Mouse (Mus musculus): ENCODE results near the gene Crxos.

DNA sequence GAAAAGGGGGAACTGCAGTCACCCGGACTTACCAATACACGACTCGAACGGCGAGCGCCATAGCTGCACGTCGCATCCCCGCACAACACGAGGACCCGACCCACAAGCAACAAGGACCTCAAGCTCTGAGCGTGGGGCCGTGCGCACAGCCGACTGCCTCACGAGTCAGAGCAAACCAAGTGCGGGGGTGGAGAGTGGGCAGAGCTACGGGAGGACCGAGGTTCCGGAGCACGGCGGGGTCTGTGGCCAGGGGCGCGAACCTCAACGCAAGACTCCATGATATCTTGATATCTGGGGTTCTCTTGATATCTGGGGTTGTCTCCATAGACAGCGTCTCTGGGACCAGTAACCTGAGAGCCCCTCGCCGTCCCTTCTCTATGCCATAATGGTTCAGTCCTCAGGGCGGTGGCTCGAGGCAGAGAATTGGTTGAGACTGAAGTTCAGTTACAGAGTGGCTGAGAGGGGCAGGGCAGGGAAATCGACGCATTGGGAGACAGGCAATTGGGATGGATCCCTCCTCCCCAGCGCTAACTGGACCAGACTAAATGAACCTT, 39.9 kb downstream of the Crxos start, which contains the start of gene Selenow:
- peak; percentile 4; the same call in 1 of the 2 replicates for TF ChIP-seq POLR2A (IDR thresholded peaks at IDR 0.05; ENCODE audit: borderline replicate concordance, low read depth, low read length)
- no peak for TF ChIP-seq CTCF (IDR thresholded peaks at IDR 0.05; ENCODE audit: low read depth, low read length)
